Mouse (Mus musculus): Measurements from ENCODE around the gene C1qtnf2.

DNA sequence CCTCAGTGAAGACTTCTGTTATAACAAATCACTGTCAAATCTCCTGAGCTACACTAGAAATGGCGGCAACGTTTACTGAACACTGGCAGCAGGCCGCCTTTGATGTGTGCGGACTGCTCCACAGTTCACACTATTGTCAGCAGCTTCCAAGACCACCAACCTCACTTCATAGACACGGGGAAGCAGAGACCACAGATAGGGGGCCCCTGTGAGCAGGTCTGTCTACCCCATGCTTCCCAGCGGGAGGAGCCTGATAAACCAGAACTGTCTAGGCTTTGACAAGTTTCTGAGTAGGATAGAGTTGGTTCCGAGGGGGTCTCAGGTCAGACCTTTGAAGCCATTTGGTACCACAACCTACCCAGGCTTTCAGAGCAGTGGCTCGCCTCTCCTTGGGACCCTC is 21.0 kb downstream of the C1qtnf2 start:
- TF ChIP-seq CTCF (IDR thresholded peaks at IDR 0.05; ENCODE audit: control insufficient read depth, insufficient read depth, low read length) (no peak), POLR2A (IDR thresholded peaks at IDR 0.05; ENCODE audit: borderline replicate concordance, control insufficient read depth, low read depth, low read length) (no peak)
